Mouse (Mus musculus): ENCODE results near the gene Mep1a. TPM values are rescaled to one million over a fixed set of nuclear protein-coding genes. Genes with fewer than 3 reads are reported as not detected.
"Not testable (repeated sequence)": the region's sequence is repeated elsewhere in the genome, so short reads cannot be mapped to it uniquely, and the experiment has no call there.

The Mep1a gene
- polyA plus RNA-seq, 1 experiment = 451 TPM

- H3K4me1 ChIP-seq (ENCODE audit: control insufficient read depth, insufficient read depth, low read length) = peaks cover 13% of the 10 kb centered on the region
- TF ChIP-seq POLR2A (IDR thresholded peaks at IDR 0.05; ENCODE audit: low read depth, low read length) (no peak), CTCF (conservative IDR thresholded peaks at IDR 0.05; ENCODE audit: insufficient read depth, insufficient read length, low read depth, low read length) (no peak)
- H3K27ac ChIP-seq (ENCODE audit: insufficient read depth, low read depth, low read length) = peak overlapping the region; percentile 98
- 58% methylated on average over 5 of the region's 5 CpGs for WGBS
- H3K36me3 ChIP-seq (ENCODE audit: control insufficient read depth, insufficient read depth, low read length) = no peaks in the 10 kb centered on the region; the same call in 1 of the 2 replicates
- H3K4me3 ChIP-seq (ENCODE audit: insufficient read depth, low read depth, low read length) = peak overlapping the region; percentile 45
- H3K27me3 ChIP-seq (replicated peaks; ENCODE audit: control insufficient read depth, insufficient read depth, low read length) = no peaks in the 10 kb centered on the region
- DNase-seq = peak; percentile 85
These were observed 981 bp downstream of the Mep1a start for GRCm38 (mm10) chr17:43501631-43502030.

DNA sequence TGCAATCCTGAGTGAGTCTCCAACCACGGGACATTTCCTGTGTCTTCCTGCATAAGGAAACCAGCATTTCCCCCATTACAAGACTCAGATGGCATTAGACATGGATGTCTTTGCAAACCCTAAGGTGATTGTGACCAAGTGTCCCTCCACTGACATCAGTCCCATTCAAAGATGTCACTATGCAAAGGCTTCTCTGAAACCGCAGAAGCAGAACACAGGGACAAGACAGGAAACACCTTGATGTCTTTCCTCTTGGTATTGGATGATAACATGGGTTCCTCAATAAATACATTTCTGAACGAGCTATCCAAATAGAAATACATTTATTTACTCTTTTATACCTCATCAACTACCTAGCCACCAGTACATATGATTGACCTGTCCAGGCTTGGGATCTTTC, 1.4 kb downstream of the Mep1a start:
- WGBS = 56% methylated on average over 3 of the region's 3 CpGs
- Histone ChIP-seq H3K36me3 (ENCODE audit: control insufficient read depth, insufficient read depth, low read length) (no peaks in the 10 kb centered on the region; the same call in 1 of the 2 replicates), H3K4me1 (ENCODE audit: control insufficient read depth, insufficient read depth, low read length) (peaks cover 13% of the 10 kb centered on the region), H3K4me3 (ENCODE audit: insufficient read depth, low read depth, low read length) (peak overlapping the region; percentile 46), H3K27me3 (replicated peaks; ENCODE audit: control insufficient read depth, insufficient read depth, low read length) (no peaks in the 10 kb centered on the region), H3K27ac (ENCODE audit: insufficient read depth, low read depth, low read length) (peak overlapping the region; percentile 97)
- TF ChIP-seq CTCF (conservative IDR thresholded peaks at IDR 0.05; ENCODE audit: insufficient read depth, insufficient read length, low read depth, low read length) (no peak), POLR2A (IDR thresholded peaks at IDR 0.05; ENCODE audit: low read depth, low read length) (no peak)
- DNase-seq = no peak

DNA sequence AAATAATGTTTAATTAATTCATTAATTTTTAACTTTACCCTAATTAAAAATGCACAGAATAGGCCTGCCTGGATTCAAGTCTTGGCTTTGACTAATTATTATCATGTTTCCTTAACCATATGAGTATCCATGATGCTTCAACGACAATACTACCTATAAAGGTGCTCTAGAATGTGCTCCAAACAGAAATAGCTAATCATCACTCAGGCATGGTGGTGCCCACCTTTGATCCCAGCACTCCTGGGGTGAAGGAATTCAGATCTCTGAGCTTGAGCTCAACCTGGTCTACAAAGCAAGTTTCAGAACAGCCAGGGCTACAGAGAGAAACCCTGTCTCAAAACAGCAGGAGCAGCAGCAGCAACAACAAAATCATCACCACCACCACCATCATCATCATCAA, 2.1 kb downstream of the Mep1a start:
- no peaks in the 10 kb centered on the region for H3K27me3 ChIP-seq (replicated peaks; ENCODE audit: control insufficient read depth, insufficient read depth, low read length)
- no peaks in the 10 kb centered on the region; the same call in 1 of the 2 replicates for H3K36me3 ChIP-seq (ENCODE audit: control insufficient read depth, insufficient read depth, low read length)
- H3K4me1 ChIP-seq (ENCODE audit: control insufficient read depth, insufficient read depth, low read length) = peaks cover 13% of the 10 kb centered on the region
- peak; percentile 83 for DNase-seq
- no peak overlapping the region for H3K4me3 ChIP-seq (ENCODE audit: insufficient read depth, low read depth, low read length)
- WGBS = 36% methylated on average over 1 of the region's 1 CpGs
- TF ChIP-seq POLR2A (IDR thresholded peaks at IDR 0.05; ENCODE audit: low read depth, low read length) (no peak), CTCF (conservative IDR thresholded peaks at IDR 0.05; ENCODE audit: insufficient read depth, insufficient read length, low read depth, low read length) (no peak)
- peak overlapping the region; percentile 97 for H3K27ac ChIP-seq (ENCODE audit: insufficient read depth, low read depth, low read length)

- H3K27me3 ChIP-seq (replicated peaks; ENCODE audit: control insufficient read depth, insufficient read depth, low read length) = no peaks in the 10 kb centered on the region
- DNase-seq = peak; percentile 58
- no peaks in the 10 kb centered on the region; the same call in 1 of the 2 replicates for H3K36me3 ChIP-seq (ENCODE audit: control insufficient read depth, insufficient read depth, low read length)
- no peak overlapping the region for H3K4me3 ChIP-seq (ENCODE audit: insufficient read depth, low read depth, low read length)
- peaks cover 5% of the 10 kb centered on the region; the same call in 1 of the 2 replicates for H3K4me1 ChIP-seq (ENCODE audit: control insufficient read depth, insufficient read depth, low read length)
- WGBS = 29% methylated on average over 4 of the region's 4 CpGs
- TF ChIP-seq CTCF (conservative IDR thresholded peaks at IDR 0.05; ENCODE audit: insufficient read depth, insufficient read length, low read depth, low read length) = no peak
- no peak for TF ChIP-seq POLR2A (IDR thresholded peaks at IDR 0.05; ENCODE audit: low read depth, low read length)
- H3K27ac ChIP-seq (ENCODE audit: insufficient read depth, low read depth, low read length) = no peak overlapping the region
These were observed 5.1 kb downstream of the Mep1a start for GRCm38 (mm10) chr17:43497521-43497920.

DNA sequence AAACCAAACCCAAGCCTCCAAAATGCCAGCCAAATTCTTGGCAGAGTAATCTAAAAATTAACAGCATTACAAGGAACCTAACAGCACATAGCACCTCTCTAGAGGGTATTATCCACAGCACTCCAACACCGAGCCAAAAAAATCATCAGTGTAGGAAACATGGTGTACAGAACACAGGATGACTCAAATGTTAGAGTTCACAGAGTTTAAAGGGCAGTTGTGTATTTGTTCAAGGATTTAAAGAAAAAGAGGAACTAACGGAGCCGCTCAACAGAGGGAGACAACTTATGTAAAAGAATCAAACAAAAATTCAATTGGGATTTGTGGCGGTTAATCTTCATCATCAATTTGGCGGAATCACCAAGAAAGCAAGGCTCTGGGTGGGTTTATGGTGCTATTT, 7.1 kb downstream of the Mep1a start:
- Histone ChIP-seq H3K4me1 (ENCODE audit: control insufficient read depth, insufficient read depth, low read length) (peaks cover 5% of the 10 kb centered on the region; the same call in 1 of the 2 replicates), H3K4me3 (ENCODE audit: insufficient read depth, low read depth, low read length) (no peak overlapping the region), H3K36me3 (ENCODE audit: control insufficient read depth, insufficient read depth, low read length) (no peaks in the 10 kb centered on the region; the same call in none of the 2 replicates), H3K27me3 (replicated peaks; ENCODE audit: control insufficient read depth, insufficient read depth, low read length) (no peaks in the 10 kb centered on the region), H3K27ac (ENCODE audit: insufficient read depth, low read depth, low read length) (no peak overlapping the region)
- DNase-seq = no peak
- 78% methylated on average over 5 of the region's 5 CpGs for WGBS
- TF ChIP-seq POLR2A (IDR thresholded peaks at IDR 0.05; ENCODE audit: low read depth, low read length) (no peak), CTCF (conservative IDR thresholded peaks at IDR 0.05; ENCODE audit: insufficient read depth, insufficient read length, low read depth, low read length) (no peak)

GRCm38 (mm10) chr17:43490371-43490770, 12.2 kb downstream of the Mep1a start:
- peak; percentile 57 for DNase-seq
- not testable (repeated sequence) for H3K27me3 ChIP-seq (replicated peaks; ENCODE audit: control insufficient read depth, insufficient read depth, low read length)
- WGBS = 68% methylated on average over 8 of the region's 10 CpGs

DNA sequence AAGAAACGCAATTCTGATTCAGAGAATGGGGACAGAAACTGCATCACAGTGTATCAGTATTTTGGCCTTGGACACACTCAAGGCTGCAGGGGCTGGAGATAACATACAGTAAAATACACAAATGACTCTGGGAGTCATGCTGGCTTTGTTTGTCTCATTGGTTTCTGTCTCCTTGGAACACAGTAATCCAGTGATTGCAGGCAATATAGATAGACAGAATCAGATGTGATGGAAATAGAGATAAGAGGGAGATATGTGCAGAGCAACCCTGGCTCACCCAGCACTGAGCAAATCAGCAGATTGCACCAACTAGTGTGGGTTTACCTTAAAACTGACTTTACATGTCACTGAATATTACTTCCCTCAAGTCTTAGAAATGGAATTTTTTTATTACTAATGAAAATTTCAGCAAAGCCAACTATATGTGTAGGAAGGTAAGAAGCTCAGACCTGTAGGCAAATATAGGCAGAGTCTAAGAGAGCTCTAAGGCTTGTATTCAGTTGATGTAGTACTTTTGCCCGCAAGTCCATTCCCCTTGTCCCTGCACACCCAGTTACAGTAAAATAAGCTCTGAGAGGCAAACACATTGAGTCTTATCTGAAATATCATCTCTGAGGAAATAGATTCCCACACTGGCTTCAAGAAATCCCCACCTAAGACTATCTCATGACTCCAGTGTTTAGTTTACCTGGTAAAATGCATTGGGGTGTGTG, 14.0 kb downstream of the Mep1a start:
- no peak for DNase-seq
- H3K36me3 ChIP-seq (ENCODE audit: control insufficient read depth, insufficient read depth, low read length) = no peaks in the 10 kb centered on the region; the same call in none of the 2 replicates
- H3K4me3 ChIP-seq (ENCODE audit: insufficient read depth, low read depth, low read length) = no peak overlapping the region
- peaks cover 11% of the 10 kb centered on the region; the same call in 1 of the 2 replicates for H3K4me1 ChIP-seq (ENCODE audit: control insufficient read depth, insufficient read depth, low read length)
- 79% methylated on average over 2 of the region's 2 CpGs for WGBS
- no peaks in the 10 kb centered on the region for H3K27me3 ChIP-seq (replicated peaks; ENCODE audit: control insufficient read depth, insufficient read depth, low read length)
- TF ChIP-seq POLR2A (IDR thresholded peaks at IDR 0.05; ENCODE audit: low read depth, low read length) = no peak
- no peak for TF ChIP-seq CTCF (conservative IDR thresholded peaks at IDR 0.05; ENCODE audit: insufficient read depth, insufficient read length, low read depth, low read length)
- no peak overlapping the region for H3K27ac ChIP-seq (ENCODE audit: insufficient read depth, low read depth, low read length)

More at GRCm38 (mm10) chr17:43490371-43490770, 12.2 kb downstream of the Mep1a start:
- not testable (repeated sequence) for H3K36me3 ChIP-seq (ENCODE audit: control insufficient read depth, insufficient read depth, low read length); H3K27ac ChIP-seq (ENCODE audit: insufficient read depth, low read depth, low read length); H3K4me3 ChIP-seq (ENCODE audit: insufficient read depth, low read depth, low read length)
- H3K4me1 ChIP-seq (ENCODE audit: control insufficient read depth, insufficient read depth, low read length) = peaks cover 11% of the 10 kb centered on the region; the same call in 1 of the 2 replicates
